Mouse (Mus musculus) leukemia stem cell, adult 10-12 weeks (primary cell): Measurements from ENCODE around the gene Psg20. TPM values are rescaled to one million over a fixed set of nuclear protein-coding genes. Genes with fewer than 3 reads are reported as not detected.

ENCODE experiments used
- polyA plus RNA-seq: library from polyadenylated mRNA; stranded (reverse); fragments of >175 nt; gene quantifications from 2 replicates; pipeline ENCODE4 v1.2.3, GENCODE M21; 2012; ENCODE audit warnings: low replicate concordance

Gene Psg20
- not detected in 2 replicates for polyA plus RNA-seq

GRCm38 (mm10) chr7:18686085-18686484, at the start of gene Psg20:
Gene Psg20, minus strand, starts transcription at chr7:18686185.

GRCm38 (mm10) chr7:18717790-18718189, 31.8 kb upstream of the Psg20 start, which contains the start of gene Psg22:
Gene Psg22, plus strand, starts transcription at chr7:18718090.

GRCm38 (mm10) chr7:18656625-18657024, 29.4 kb downstream of the Psg20 start, which contains the start of gene Psg21:
Gene Psg21, minus strand, starts transcription at chr7:18656725.

Other genes starting within 250 kb of the Psg20 start
- gene Psg26, start 202.0 kb downstream of the Psg20 start, polyA plus RNA-seq = not detected in 2 replicates
- gene Psg25, start 153.9 kb downstream of the Psg20 start, polyA plus RNA-seq = not detected in 2 replicates
- not detected in 2 replicates for gene Psg27, start 118.9 kb downstream of the Psg20 start, polyA plus RNA-seq
- gene Psg23, start 69.7 kb downstream of the Psg20 start, polyA plus RNA-seq = 0.12 TPM in 1 of 2 replicates, not detected in the other
- not detected in 2 replicates for gene Psg21, start 29.5 kb downstream of the Psg20 start, polyA plus RNA-seq
- not detected in 2 replicates for gene Psg22, start 31.9 kb upstream of the Psg20 start, polyA plus RNA-seq
- gene Psg19, start 112.3 kb upstream of the Psg20 start, polyA plus RNA-seq = not detected in 2 replicates
- gene Psg17, start 135.4 kb upstream of the Psg20 start, polyA plus RNA-seq = not detected in 2 replicates
- not detected in 2 replicates for gene Mill2, start 153.8 kb upstream of the Psg20 start, polyA plus RNA-seq
- gene Pglyrp1, start 185.1 kb upstream of the Psg20 start, polyA plus RNA-seq = 5.5 and 12.4 TPM in 2 replicates
- 73.1 and 106 TPM in 2 replicates for gene Ccdc61, start 224.2 kb upstream of the Psg20 start, polyA plus RNA-seq
- gene Nova2, start 239.7 kb upstream of the Psg20 start, polyA plus RNA-seq = 0.39 and 0.47 TPM in 2 replicates